Mouse (Mus musculus) kidney, adult 2 months (tissue): ENCODE measurements at regions not wholly inside any gene's neighbourhood (a gene's known extent, or its start where the extent isn't known, plus 50 kb on each side); places are given as distances from the start of the nearest gene placed in this dataset.

Experiments used
- DNase-seq: peaks from one replicate; pipeline ENCODE4 v3.0.0; 2021
- H3K27ac ChIP-seq: fragments of 200-500 bp; 2 replicates; pipeline ENCODE4 v1.5.1; 2012; ENCODE audit warnings: low read depth, low read length, control low read depth, inconsistent platforms; ENCODE audit not compliant: insufficient read depth
- H3K27me3 ChIP-seq: fragments of 200-500 bp; replicated peaks from 2 replicates; pipeline ENCODE4 v1.6.1; 2012; ENCODE audit warnings: mild to moderate bottlenecking, moderate library complexity, low read length, inconsistent platforms; ENCODE audit not compliant: control insufficient read depth, insufficient read depth
- H3K36me3 ChIP-seq: fragments of 200-500 bp; 2 replicates; pipeline ENCODE4 v1.6.1; 2012; ENCODE audit warnings: mild to moderate bottlenecking, moderate library complexity, low read length, inconsistent platforms; ENCODE audit not compliant: control insufficient read depth, insufficient read depth
- H3K4me1 ChIP-seq: fragments of 200-500 bp; 2 replicates; pipeline ENCODE4 v1.6.1; 2011; ENCODE audit warnings: low read length; ENCODE audit not compliant: control insufficient read depth, insufficient read depth
- H3K4me3 ChIP-seq: fragments of 200-500 bp; 2 replicates; pipeline ENCODE4 v1.5.1; 2011; ENCODE audit warnings: mild to moderate bottlenecking, low read depth, low read length, control low read depth; ENCODE audit not compliant: insufficient read depth
- CTCF ChIP-seq: fragments of 200-500 bp; conservative IDR thresholded peaks from 2 replicates; pipeline ENCODE4 v1.5.1; 2011; ENCODE audit warnings: low read depth, mild to moderate bottlenecking, control low read depth, low read length, moderate library complexity, mixed read lengths; ENCODE audit not compliant: insufficient read depth, insufficient read length
- POLR2A ChIP-seq: fragments of 200-500 bp; IDR thresholded peaks from one replicate; pipeline ENCODE4 v1.6.1; 2011; ENCODE audit warnings: low read depth, low read length, control low read depth
- WGBS: fragments of 180-500 bp; shearing (Covaris S2); methylation state at CpG from one replicate; pipeline ENCODE4 v1.1.7; 2018; 5-methylcytosine and 5-hydroxymethylcytosine counted together

- H3K4me1 ChIP-seq = peaks cover 11% of the 10 kb centered on the region; the same call in 1 of the 2 replicates
- 61% methylated on average over 4 of the region's 4 CpGs for WGBS
- TF ChIP-seq POLR2A = no peak
- no peak for TF ChIP-seq CTCF
- no peaks in the 10 kb centered on the region for H3K27me3 ChIP-seq
- DNase-seq = no peak
- H3K4me3 ChIP-seq = no peak overlapping the region
- H3K27ac ChIP-seq = peak overlapping the region; percentile 84
- H3K36me3 ChIP-seq = no peaks in the 10 kb centered on the region
Measured at GRCm38 (mm10) chr13:112120346-112120745, 167.9 kb upstream of the Ankrd55 start.

- no peaks in the 10 kb centered on the region for H3K36me3 ChIP-seq
- 75% methylated on average over 9 of the region's 9 CpGs for WGBS
- H3K27ac ChIP-seq = no peak overlapping the region
- H3K27me3 ChIP-seq = no peaks in the 10 kb centered on the region
- peaks cover 6% of the 10 kb centered on the region; the same call in 1 of the 2 replicates for H3K4me1 ChIP-seq
- DNase-seq = no peak
- TF ChIP-seq CTCF (no peak), POLR2A (no peak)
- H3K4me3 ChIP-seq = no peak overlapping the region
Measured at GRCm38 (mm10) chr13:112121110-112121509, 167.1 kb upstream of the Ankrd55 start.

- Histone ChIP-seq H3K27ac (no peak overlapping the region), H3K4me1 (peaks cover 2% of the 10 kb centered on the region; the same call in 1 of the 2 replicates), H3K4me3 (no peak overlapping the region), H3K36me3 (no peaks in the 10 kb centered on the region), H3K27me3 (no peaks in the 10 kb centered on the region)
- DNase-seq = no peak
- 63% methylated on average over 9 of the region's 9 CpGs for WGBS
- TF ChIP-seq CTCF (no peak), POLR2A (no peak)
Measured at GRCm38 (mm10) chr13:112122842-112123373, 165.3 kb upstream of the Ankrd55 start.

- Histone ChIP-seq H3K36me3 (no peaks in the 10 kb centered on the region), H3K4me1 (no peaks in the 10 kb centered on the region), H3K27me3 (no peaks in the 10 kb centered on the region), H3K4me3 (no peak overlapping the region), H3K27ac (no peak overlapping the region)
- WGBS = 82% methylated on average over 14 of the region's 14 CpGs
- no peak for TF ChIP-seq CTCF
- TF ChIP-seq POLR2A = no peak
- DNase-seq = no peak
Measured at GRCm38 (mm10) chr13:112125769-112126469, 162.3 kb upstream of the Ankrd55 start.

- 84% methylated on average over 4 of the region's 4 CpGs for WGBS
- TF ChIP-seq CTCF (no peak), POLR2A (no peak)
- Histone ChIP-seq H3K4me3 (no peak overlapping the region), H3K27me3 (no peaks in the 10 kb centered on the region), H3K36me3 (no peaks in the 10 kb centered on the region), H3K27ac (no peak overlapping the region), H3K4me1 (no peaks in the 10 kb centered on the region)
- DNase-seq = no peak
Measured at GRCm38 (mm10) chr13:112130220-112130619, 158.0 kb upstream of the Ankrd55 start.

- TF ChIP-seq CTCF (no peak), POLR2A (no peak)
- H3K4me3 ChIP-seq = no peak overlapping the region
- H3K27ac ChIP-seq = no peak overlapping the region
- no peaks in the 10 kb centered on the region for H3K4me1 ChIP-seq
- DNase-seq = no peak
- no peaks in the 10 kb centered on the region for H3K27me3 ChIP-seq
- WGBS = 91% methylated on average over 2 of the region's 2 CpGs
- no peaks in the 10 kb centered on the region for H3K36me3 ChIP-seq
Measured at GRCm38 (mm10) chr13:112130774-112131173, 157.5 kb upstream of the Ankrd55 start.

- H3K4me1 ChIP-seq = no peaks in the 10 kb centered on the region
- 56% methylated on average over 12 of the region's 12 CpGs for WGBS
- no peak overlapping the region for H3K27ac ChIP-seq
- TF ChIP-seq POLR2A (no peak), CTCF (no peak)
- DNase-seq = no peak
- no peaks in the 10 kb centered on the region for H3K36me3 ChIP-seq
- H3K27me3 ChIP-seq = no peaks in the 10 kb centered on the region
- no peak overlapping the region for H3K4me3 ChIP-seq
Measured at GRCm38 (mm10) chr13:112131191-112131590, 157.1 kb upstream of the Ankrd55 start.
